Mouse (Mus musculus): ENCODE measurements around the gene Eno3. TPM values are rescaled to one million over a fixed set of nuclear protein-coding genes. Genes with fewer than 3 reads are reported as not detected.

The Eno3 gene
- polyA plus RNA-seq, 1 experiment, result 21.6 TPM

GRCm38 (mm10) chr11:70657573-70657972 lies 571 bp downstream of the Eno3 start:
- no peak for DNase-seq (ENCODE audit: low read depth)

- no peak for DNase-seq (ENCODE audit: low read depth)
Observed at GRCm38 (mm10) chr11:70657991-70658390, 989 bp downstream of the Eno3 start.

GRCm38 (mm10) chr11:70658521-70658920 lies 1.5 kb downstream of the Eno3 start:
- no peak for DNase-seq (ENCODE audit: low read depth)

- no peak for DNase-seq (ENCODE audit: low read depth)
Observed at GRCm38 (mm10) chr11:70658942-70659341, 1.9 kb downstream of the Eno3 start.

GRCm38 (mm10) chr11:70660571-70660970 lies 3.6 kb downstream of the Eno3 start:
- DNase-seq (ENCODE audit: low read depth), result no peak

GRCm38 (mm10) chr11:70663101-70663500 lies 6.1 kb downstream of the Eno3 start:
- no peak for DNase-seq (ENCODE audit: low read depth)

- DNase-seq (ENCODE audit: low read depth), result no peak
Observed at GRCm38 (mm10) chr11:70663957-70664356, 7.0 kb downstream of the Eno3 start.

GRCm38 (mm10) chr11:70664741-70665140 lies 7.7 kb downstream of the Eno3 start:
- no peak for DNase-seq (ENCODE audit: low read depth)

- DNase-seq (ENCODE audit: low read depth), result no peak
Observed at GRCm38 (mm10) chr11:70666687-70667086, 9.7 kb downstream of the Eno3 start.

- DNase-seq (ENCODE audit: low read depth), result no peak
Observed at GRCm38 (mm10) chr11:70667271-70668150, 10.5 kb downstream of the Eno3 start.

- DNase-seq (ENCODE audit: low read depth), result no peak
Observed at GRCm38 (mm10) chr11:70668335-70668770, 11.4 kb downstream of the Eno3 start.

- peak; percentile 99 for DNase-seq (ENCODE audit: low read depth)
Observed at GRCm38 (mm10) chr11:70668771-70669505, 11.9 kb downstream of the Eno3 start, which contains the start of gene Spag7. Gene Spag7 (minus strand): TSS chr11:70669416.

GRCm38 (mm10) chr11:70669582-70670345 lies 12.8 kb downstream of the Eno3 start:
- DNase-seq (ENCODE audit: low read depth), result no peak

- DNase-seq (ENCODE audit: low read depth), result no peak
Observed at GRCm38 (mm10) chr11:70670483-70670882, 13.5 kb downstream of the Eno3 start.

- no peak for DNase-seq (ENCODE audit: low read depth)
Observed at GRCm38 (mm10) chr11:70671333-70672047, 14.5 kb downstream of the Eno3 start.

- DNase-seq (ENCODE audit: low read depth), result no peak
Observed at GRCm38 (mm10) chr11:70674014-70674413, 17.0 kb downstream of the Eno3 start.

GRCm38 (mm10) chr11:70674501-70674900 lies 17.5 kb downstream of the Eno3 start:
- no peak for DNase-seq (ENCODE audit: low read depth)

- no peak for DNase-seq (ENCODE audit: low read depth)
Observed at GRCm38 (mm10) chr11:70678092-70678491, 21.1 kb downstream of the Eno3 start.

GRCm38 (mm10) chr11:70678576-70678975 lies 21.6 kb downstream of the Eno3 start:
- DNase-seq (ENCODE audit: low read depth), result no peak

GRCm38 (mm10) chr11:70679361-70679760 lies 22.4 kb downstream of the Eno3 start:
- no peak for DNase-seq (ENCODE audit: low read depth)

GRCm38 (mm10) chr11:70679894-70680293 lies 22.9 kb downstream of the Eno3 start:
- DNase-seq (ENCODE audit: low read depth), result no peak
